Mouse (Mus musculus): ENCODE data around the gene Dnmt3a. TPM values are rescaled to one million over a fixed set of nuclear protein-coding genes. Genes with fewer than 3 reads are reported as not detected.

Gene Dnmt3a
- polyA plus RNA-seq, 1 experiment from 2014 or later = 124 TPM

GRCm38 (mm10) chr12:3788421-3789051 is 17.3 kb upstream of the Dnmt3a start:
- Histone ChIP-seq H3K27ac (no peak overlapping the region), H3K4me2 (replicated peaks) (no peak overlapping the region), H3K9me3 (no peaks in the 10 kb centered on the region), H3K9ac (replicated peaks) (no peak overlapping the region; the same call in 1 of the 2 replicates), H3K4me1 (replicated peaks) (peaks cover 36% of the 10 kb centered on the region), H3K4me3 (replicated peaks) (no peak overlapping the region), H3K36me3 (no peaks in the 10 kb centered on the region), H3K27me3 (peaks cover 6% of the 10 kb centered on the region; the same call in 1 of the 2 replicates)
- ATAC-seq = no peak
- 64% methylated on average over 5 of the region's 5 CpGs for WGBS

- peaks cover 11% of the 10 kb centered on the region; the same call in 1 of the 2 replicates for H3K27me3 ChIP-seq
- no peaks in the 10 kb centered on the region for H3K9me3 ChIP-seq
- H3K36me3 ChIP-seq = no peaks in the 10 kb centered on the region
- no peak overlapping the region for H3K27ac ChIP-seq
- H3K4me3 ChIP-seq (replicated peaks) = no peak overlapping the region
- peaks cover 24% of the 10 kb centered on the region for H3K4me1 ChIP-seq (replicated peaks)
- H3K4me2 ChIP-seq (replicated peaks) = no peak overlapping the region
- no peak for ATAC-seq
- 66% methylated on average over 5 of the region's 5 CpGs for WGBS
- H3K9ac ChIP-seq (replicated peaks) = no peak overlapping the region
Observed at GRCm38 (mm10) chr12:3789626-3790185, 16.1 kb upstream of the Dnmt3a start.

DNA sequence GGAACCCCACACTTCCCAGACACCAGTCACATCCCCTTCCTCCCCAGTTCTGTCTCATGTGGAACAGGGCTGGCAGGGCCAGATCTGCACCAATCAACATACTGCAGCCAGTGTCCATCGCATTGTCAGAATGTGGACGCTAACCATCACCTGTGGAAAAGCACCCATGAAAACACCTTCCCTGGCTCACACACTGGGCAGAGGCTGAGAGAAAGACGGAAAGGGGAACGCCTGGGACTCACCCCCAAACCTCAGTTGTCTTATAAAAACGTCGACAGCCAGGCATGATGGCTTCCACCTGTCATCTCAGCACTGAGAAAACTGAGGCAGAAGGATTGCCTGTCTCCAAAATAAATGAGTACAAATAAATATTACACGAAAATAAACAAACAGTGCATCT is 14.6 kb upstream of the Dnmt3a start:
- Histone ChIP-seq H3K4me2 (replicated peaks) (peak overlapping the region; percentile 57), H3K9ac (replicated peaks) (no peak overlapping the region), H3K27me3 (peaks cover 11% of the 10 kb centered on the region; the same call in 1 of the 2 replicates), H3K27ac (no peak overlapping the region), H3K4me1 (replicated peaks) (peaks cover 23% of the 10 kb centered on the region), H3K9me3 (no peaks in the 10 kb centered on the region), H3K36me3 (no peaks in the 10 kb centered on the region), H3K4me3 (replicated peaks) (peak overlapping the region; percentile 32)
- 0 out of 2 replicates have a peak, but pooled peaks have one; percentile 14 for ATAC-seq
- WGBS = 70% methylated on average over 7 of the region's 7 CpGs

DNA sequence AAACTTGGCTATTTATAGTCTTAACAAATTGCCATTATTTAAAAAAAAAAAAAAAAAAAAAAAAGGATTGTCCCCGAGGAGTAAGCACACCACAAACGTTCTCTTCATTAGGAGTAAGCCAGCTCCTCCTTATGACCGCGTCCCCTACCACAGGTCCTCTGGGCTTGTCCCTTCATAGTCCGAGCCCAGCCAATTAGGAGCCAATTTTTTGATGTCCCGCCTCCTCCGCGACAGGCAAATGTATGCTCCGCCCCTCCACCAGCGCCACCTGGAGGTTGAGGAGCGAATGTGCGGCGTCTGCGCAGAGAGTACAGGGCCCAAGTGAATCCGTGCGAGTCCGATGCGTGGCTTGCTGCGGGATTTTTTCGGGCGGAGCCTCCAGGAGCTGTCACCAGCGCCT is 14.1 kb upstream of the Dnmt3a start:
- peak overlapping the region; percentile 57 for H3K4me2 ChIP-seq (replicated peaks)
- H3K4me3 ChIP-seq (replicated peaks) = peak overlapping the region; percentile 32
- peaks cover 11% of the 10 kb centered on the region; the same call in 1 of the 2 replicates for H3K27me3 ChIP-seq
- peak overlapping the region; percentile 52; the same call in 1 of the 2 replicates for H3K9ac ChIP-seq (replicated peaks)
- H3K9me3 ChIP-seq = no peaks in the 10 kb centered on the region
- whole genome bisulfite sequencing = under 1% methylated on average over 22 of the region's 22 CpGs
- H3K36me3 ChIP-seq = no peaks in the 10 kb centered on the region
- peaks cover 21% of the 10 kb centered on the region for H3K4me1 ChIP-seq (replicated peaks)
- no peak overlapping the region for H3K27ac ChIP-seq
- peak; percentile 94 for ATAC-seq

GRCm38 (mm10) chr12:3792248-3792647 is 13.6 kb upstream of the Dnmt3a start:
- H3K4me3 ChIP-seq (replicated peaks) = peak overlapping the region; percentile 32
- peaks cover 11% of the 10 kb centered on the region; the same call in 1 of the 2 replicates for H3K27me3 ChIP-seq
- ATAC-seq = peak; percentile 62
- no peaks in the 10 kb centered on the region for H3K9me3 ChIP-seq
- peak overlapping the region; percentile 52; the same call in 1 of the 2 replicates for H3K9ac ChIP-seq (replicated peaks)
- no peaks in the 10 kb centered on the region for H3K36me3 ChIP-seq
- 22% methylated on average over 8 of the region's 8 CpGs for WGBS
- H3K4me1 ChIP-seq (replicated peaks) = peaks cover 15% of the 10 kb centered on the region
- 0 out of 2 replicates have a peak overlapping the region, but pooled peaks have one; percentile 30 for H3K27ac ChIP-seq
- H3K4me2 ChIP-seq (replicated peaks) = peak overlapping the region; percentile 57

DNA sequence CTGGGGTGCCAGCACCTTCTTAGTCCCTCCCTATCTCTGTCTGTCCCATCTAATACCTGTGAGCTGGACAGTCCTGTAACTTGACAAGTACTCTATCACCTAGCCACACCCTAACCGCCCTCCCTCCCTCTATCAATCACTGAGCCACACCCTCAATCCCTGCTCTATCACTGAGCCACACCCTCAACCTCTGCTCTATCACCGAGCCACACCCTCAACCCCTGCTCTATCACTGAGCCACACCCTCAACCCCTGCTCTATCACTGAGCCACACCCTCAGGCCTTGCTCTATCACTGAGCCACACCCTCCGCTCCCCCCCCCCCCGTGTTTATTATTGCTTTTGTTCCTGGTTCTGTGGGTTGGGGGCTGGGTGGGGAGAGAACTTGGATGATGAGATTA is 10.2 kb upstream of the Dnmt3a start:
- no peak overlapping the region for H3K4me2 ChIP-seq (replicated peaks)
- 26% methylated on average over 4 of the region's 4 CpGs for WGBS
- ATAC-seq = no peak

DNA sequence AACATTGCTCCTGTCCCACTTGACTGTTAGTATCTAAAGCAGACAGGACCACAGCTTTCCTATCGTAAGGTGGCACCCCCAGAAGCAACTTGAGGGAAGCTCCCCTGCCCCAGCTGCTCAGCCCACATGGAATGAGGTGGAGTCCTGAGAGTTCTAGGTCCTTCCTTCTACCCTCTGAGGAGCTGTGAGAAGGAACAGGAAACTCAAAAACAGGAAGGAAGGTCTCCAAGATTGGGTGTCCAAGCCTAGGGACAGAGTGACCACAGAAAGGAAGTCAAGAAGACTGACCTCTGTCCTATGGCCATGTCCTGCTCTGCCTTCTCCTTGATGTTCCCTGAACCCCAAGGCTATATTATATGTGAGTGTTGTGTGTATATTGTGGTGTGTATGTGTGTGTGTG is 6.3 kb upstream of the Dnmt3a start:
- Histone ChIP-seq H3K4me3 (replicated peaks) (no peak overlapping the region), H3K9me3 (no peaks in the 10 kb centered on the region), H3K4me1 (replicated peaks) (no peaks in the 10 kb centered on the region), H3K27ac (no peak overlapping the region), H3K36me3 (no peaks in the 10 kb centered on the region), H3K4me2 (replicated peaks) (no peak overlapping the region), H3K9ac (replicated peaks) (no peak overlapping the region), H3K27me3 (0 out of 2 replicates have a peak, but pooled peaks cover 5% of the 10 kb centered on the region)
- no peak for ATAC-seq
- WGBS = 77% methylated on average over 1 of the region's 1 CpGs

More for the DNA sequence above, 10.2 kb upstream of the Dnmt3a start:
- Histone ChIP-seq H3K9me3 (no peaks in the 10 kb centered on the region), H3K36me3 (no peaks in the 10 kb centered on the region), H3K4me1 (replicated peaks) (peaks cover 4% of the 10 kb centered on the region), H3K27ac (no peak overlapping the region), H3K9ac (replicated peaks) (no peak overlapping the region), H3K27me3 (peaks cover 8% of the 10 kb centered on the region; the same call in 1 of the 2 replicates), H3K4me3 (replicated peaks) (no peak overlapping the region)

- H3K4me2 ChIP-seq (replicated peaks) = peak overlapping the region; percentile 80
- H3K27ac ChIP-seq = peak overlapping the region; percentile 88
- peak; percentile 87 for ATAC-seq
- H3K4me3 ChIP-seq (replicated peaks) = peak overlapping the region; percentile 88
- no peaks in the 10 kb centered on the region for H3K36me3 ChIP-seq
- H3K4me1 ChIP-seq (replicated peaks) = peaks cover 37% of the 10 kb centered on the region
- 0 out of 2 replicates have a peak, but pooled peaks cover 9% of the 10 kb centered on the region for H3K27me3 ChIP-seq
- H3K9ac ChIP-seq (replicated peaks) = peak overlapping the region; percentile 88
- WGBS = under 1% methylated on average over 31 of the region's 41 CpGs
- no peaks in the 10 kb centered on the region for H3K9me3 ChIP-seq
Observed at GRCm38 (mm10) chr12:3806271-3806684, 471 bp downstream of the Dnmt3a start.

- H3K9me3 ChIP-seq = no peaks in the 10 kb centered on the region
- H3K36me3 ChIP-seq = no peaks in the 10 kb centered on the region
- H3K27ac ChIP-seq = peak overlapping the region; percentile 88
- H3K4me2 ChIP-seq (replicated peaks) = peak overlapping the region; percentile 80
- 0 out of 2 replicates have a peak, but pooled peaks cover 9% of the 10 kb centered on the region for H3K27me3 ChIP-seq
- H3K4me3 ChIP-seq (replicated peaks) = peak overlapping the region; percentile 88
- under 1% methylated on average over 72 of the region's 141 CpGs for WGBS
- peak; percentile 12 for ATAC-seq
- peak overlapping the region; percentile 88 for H3K9ac ChIP-seq (replicated peaks)
- peaks cover 42% of the 10 kb centered on the region for H3K4me1 ChIP-seq (replicated peaks)
Observed at GRCm38 (mm10) chr12:3806703-3807547, 1.1 kb downstream of the Dnmt3a start.

DNA sequence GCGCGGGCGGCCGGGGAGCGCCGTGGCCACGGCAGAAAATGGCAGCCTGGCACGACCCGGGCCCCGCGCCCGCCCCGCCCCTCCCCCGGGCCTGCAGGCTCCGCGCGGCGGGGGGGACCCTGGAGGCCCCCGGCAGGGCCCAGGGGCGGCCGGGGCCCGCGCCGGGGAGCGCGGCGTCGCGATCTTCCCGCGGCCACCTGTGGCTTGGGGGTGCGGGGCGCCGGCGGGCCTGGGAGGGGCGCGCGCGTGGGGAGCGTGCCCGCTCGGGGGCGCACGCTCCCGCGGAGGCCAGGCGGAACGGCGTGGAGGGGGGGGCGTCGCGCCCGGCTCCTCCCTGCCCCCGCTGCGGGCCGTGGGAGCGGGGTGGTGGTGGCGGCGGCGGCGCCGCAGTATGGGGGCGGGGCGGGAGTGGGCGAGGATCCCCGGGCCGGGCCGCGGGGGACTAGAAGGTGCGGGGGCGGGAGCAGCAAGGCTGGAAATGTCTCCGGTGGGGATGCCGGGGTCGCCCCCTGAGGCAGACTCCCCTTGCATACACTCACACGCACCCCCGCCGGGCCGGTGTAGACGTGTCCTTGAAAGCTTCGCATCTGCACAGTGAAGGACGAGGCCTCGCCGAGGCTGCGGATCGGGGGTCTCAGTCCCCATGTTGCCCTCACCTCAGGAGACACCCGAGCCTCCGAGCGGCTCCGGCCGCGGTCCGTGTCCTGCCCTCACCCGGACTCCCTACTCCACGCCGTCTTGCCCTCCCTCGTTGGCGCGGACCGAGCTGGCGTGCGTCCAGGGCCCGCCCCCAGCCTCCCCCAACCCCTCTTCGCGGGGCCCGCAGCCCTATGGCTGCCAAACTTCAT is 2.0 kb downstream of the Dnmt3a start:
- Histone ChIP-seq H3K36me3 (no peaks in the 10 kb centered on the region), H3K4me2 (replicated peaks) (peak overlapping the region; percentile 80), H3K4me1 (replicated peaks) (peaks cover 47% of the 10 kb centered on the region), H3K9ac (replicated peaks) (peak overlapping the region; percentile 88), H3K27me3 (0 out of 2 replicates have a peak, but pooled peaks cover 5% of the 10 kb centered on the region), H3K9me3 (no peaks in the 10 kb centered on the region), H3K27ac (peak overlapping the region; percentile 88), H3K4me3 (replicated peaks) (peak overlapping the region; percentile 88)
- peak; percentile 68 for ATAC-seq
- WGBS = 0% methylated on average over 55 of the region's 105 CpGs

DNA sequence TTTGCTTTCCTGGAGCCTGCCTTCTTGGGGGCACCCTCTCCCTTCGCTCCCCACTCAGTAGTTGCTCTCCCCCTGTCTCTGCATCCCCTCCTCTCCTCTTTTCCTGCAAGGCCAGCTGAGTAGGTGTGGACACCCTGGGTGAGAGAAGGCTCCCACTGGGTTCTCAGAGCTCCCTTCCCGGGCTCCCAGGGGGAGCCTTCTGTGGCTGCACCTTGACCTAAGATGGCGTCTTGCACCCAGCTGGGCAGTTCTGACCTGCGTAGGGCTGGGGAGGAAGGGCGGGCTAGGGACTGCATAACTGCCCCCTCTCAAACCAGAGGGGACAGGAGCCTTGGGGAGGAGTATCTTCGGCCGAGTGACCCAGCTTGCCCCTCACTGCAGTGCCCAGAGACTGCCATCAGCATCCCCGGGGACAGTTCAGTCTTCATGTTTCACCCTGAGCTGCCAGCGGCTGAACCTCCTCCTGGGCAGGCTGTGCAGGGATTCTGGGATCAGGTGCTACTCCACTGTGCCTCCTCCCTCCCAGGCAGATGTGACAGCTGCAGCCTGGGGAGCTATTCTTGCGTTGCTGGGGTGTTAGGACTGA is 2.7 kb downstream of the Dnmt3a start:
- H3K27ac ChIP-seq = peak overlapping the region; percentile 88
- H3K36me3 ChIP-seq = no peaks in the 10 kb centered on the region
- 4% methylated on average over 10 of the region's 10 CpGs for WGBS
- peak overlapping the region; percentile 88 for H3K4me3 ChIP-seq (replicated peaks)
- H3K9me3 ChIP-seq = no peaks in the 10 kb centered on the region
- H3K4me2 ChIP-seq (replicated peaks) = peak overlapping the region; percentile 80
- 0 out of 2 replicates have a peak, but pooled peaks cover 3% of the 10 kb centered on the region for H3K27me3 ChIP-seq
- peaks cover 47% of the 10 kb centered on the region for H3K4me1 ChIP-seq (replicated peaks)
- no peak; the same call in none of the 2 replicates for ATAC-seq
- H3K9ac ChIP-seq (replicated peaks) = peak overlapping the region; percentile 88
